Mouse (Mus musculus) megakaryocyte, adult 5-6 weeks (primary cell): Measurements from ENCODE around the gene Sf3b1. TPM values are rescaled to one million over a fixed set of nuclear protein-coding genes. Genes with fewer than 3 reads are reported as not detected.
"Not testable (repeated sequence)": the region's sequence is repeated elsewhere in the genome, so short reads cannot be mapped to it uniquely, and the experiment has no call there.

ENCODE experiments used
- ATAC-seq: 2 replicates; pipeline ENCODE4 v1.8.0; 2016; ENCODE audit warnings: mild to moderate bottlenecking, inconsistent platforms; ENCODE audit not compliant: poor library complexity, severe bottlenecking
- total RNA-seq, 2 experiments: library from RNA; stranded (forward) in 1 of 2; stranded (reverse) in 1 of 2; fragments of 153-499, 151-499 nt in 1 of 2; fragments of 221-1000, 200-1000 nt in 1 of 2; gene quantifications; 2 replicates each; pipeline versions ENCODE4 v1.2.3 to v1.2.4; 2015 to 2017

Gene Sf3b1
- total RNA-seq, 2 experiments from 2014 or later = 305 to 309 TPM

DNA sequence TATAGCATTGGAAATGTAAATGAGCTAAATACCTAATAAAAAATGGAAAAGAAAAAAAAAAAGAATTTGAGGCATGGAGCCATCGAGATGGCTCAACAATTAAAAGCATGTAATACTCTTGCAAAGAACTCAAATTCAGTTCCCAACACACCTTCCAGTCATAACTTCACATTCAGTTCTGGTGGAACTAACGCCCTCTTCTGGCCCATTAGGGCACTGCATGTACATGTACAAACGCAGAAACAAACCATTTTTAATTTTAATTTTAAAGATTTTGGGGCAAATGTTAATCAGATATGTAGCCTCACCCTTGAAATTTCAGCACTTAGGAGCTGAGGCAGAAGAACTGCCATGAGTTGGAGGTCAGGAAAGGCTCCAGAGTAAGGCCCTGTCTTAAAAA, 68.8 kb downstream of the Sf3b1 start:
- ATAC-seq = no peak

DNA sequence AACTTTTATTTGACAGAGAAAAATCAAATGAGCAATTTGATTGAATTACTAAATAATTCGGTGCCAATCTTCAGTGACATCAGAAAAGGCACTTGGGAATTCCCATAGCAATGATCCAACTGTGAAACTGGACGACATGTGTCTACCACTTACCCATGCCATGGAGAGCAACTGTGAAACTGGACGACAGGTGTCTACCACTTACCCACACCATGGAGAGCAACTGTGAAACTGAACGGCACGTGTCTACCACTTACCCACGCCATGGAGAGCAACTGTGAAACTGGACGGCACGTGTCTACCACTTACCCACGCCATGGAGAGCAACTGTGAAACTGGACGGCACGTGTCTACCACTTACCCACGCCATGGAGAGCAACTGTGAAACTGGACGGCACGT, 70.3 kb downstream of the Sf3b1 start:
- ATAC-seq = not testable (repeated sequence)

DNA sequence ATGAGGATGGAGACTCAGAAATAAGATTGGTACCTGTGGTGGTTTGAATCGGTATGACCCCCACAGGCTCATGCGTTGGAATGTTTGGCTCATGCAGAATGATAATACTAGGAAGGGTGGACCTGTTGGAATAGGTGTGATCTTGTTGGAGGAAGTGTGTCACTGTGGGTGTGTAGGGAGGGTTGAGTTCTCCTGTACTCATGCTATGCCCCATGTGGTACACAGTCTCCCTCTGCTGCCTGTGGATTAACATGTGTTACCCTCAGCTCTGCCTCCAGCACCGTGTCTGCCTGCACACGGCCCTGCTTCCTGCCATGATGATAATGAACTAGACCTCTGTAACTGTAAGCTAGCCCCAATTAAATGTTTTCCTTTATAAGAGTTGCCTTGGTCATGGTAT, 72.4 kb downstream of the Sf3b1 start:
- ATAC-seq = no peak

DNA sequence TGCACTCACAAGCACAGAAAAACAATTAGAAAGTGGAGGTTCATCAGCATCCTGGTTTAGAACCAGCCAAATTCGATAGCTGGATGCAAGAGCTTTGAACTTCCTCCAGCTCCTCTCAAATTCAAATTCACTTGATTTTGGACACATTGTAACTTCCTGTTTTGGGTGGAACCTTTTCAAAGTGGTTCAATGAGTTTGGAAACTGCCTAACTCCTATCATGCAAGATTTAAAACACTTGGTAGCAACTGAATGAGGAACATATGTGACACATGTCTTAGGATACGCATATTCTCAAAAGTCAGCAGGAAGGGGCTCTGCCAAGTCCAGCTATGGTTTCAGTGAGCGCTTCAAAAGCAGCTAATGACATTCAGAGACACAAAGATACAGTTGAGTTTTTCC, 82.6 kb downstream of the Sf3b1 start:
- peak; percentile 73 for ATAC-seq

DNA sequence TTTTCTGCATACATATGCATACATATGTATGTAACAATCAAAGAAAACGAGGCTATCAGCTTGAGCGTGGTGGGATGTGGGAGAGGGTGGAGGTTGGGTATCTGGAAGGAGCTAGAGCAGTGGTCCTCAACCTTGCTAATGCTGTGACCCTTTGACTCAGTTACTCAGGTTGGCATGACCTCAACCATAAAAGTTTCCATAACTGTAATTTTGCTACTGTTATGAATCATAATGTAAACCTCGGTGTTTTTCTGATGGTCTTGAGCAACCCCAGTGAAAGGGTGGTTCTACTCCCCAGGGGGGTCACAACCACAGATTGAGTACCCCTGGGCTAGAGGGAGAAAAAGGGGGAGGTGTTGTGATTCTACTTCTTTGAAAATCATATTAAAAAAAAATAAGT, 91.8 kb downstream of the Sf3b1 start:
- no peak for ATAC-seq

Other genes starting within 250 kb of the Sf3b1 start
- 205 and 209 TPM in 2 replicates for gene Ankrd44, start 101.1 kb downstream of the Sf3b1 start, total RNA-seq (2015)
- gene Ankrd44, start 101.1 kb downstream of the Sf3b1 start, total RNA-seq (2017) = 124 and 138 TPM in 2 replicates
- gene Coq10b, start 25.3 kb upstream of the Sf3b1 start, total RNA-seq (2015) = 28.5 and 28.6 TPM in 2 replicates
- gene Coq10b, start 25.3 kb upstream of the Sf3b1 start, total RNA-seq (2017) = 25.4 and 25.8 TPM in 2 replicates
- gene Hspe1, start 60.7 kb upstream of the Sf3b1 start, total RNA-seq (2015) = 119 TPM in 2 replicates
- gene Hspe1, start 60.7 kb upstream of the Sf3b1 start, total RNA-seq (2017) = 121 and 162 TPM in 2 replicates
- 56.6 and 68.6 TPM in 2 replicates for gene Hspd1, start 60.8 kb upstream of the Sf3b1 start, total RNA-seq (2015)
- gene Hspd1, start 60.8 kb upstream of the Sf3b1 start, total RNA-seq (2017) = 112 and 120 TPM in 2 replicates
- 58.9 and 68.5 TPM in 2 replicates for gene Mob4, start 103.8 kb upstream of the Sf3b1 start, total RNA-seq (2015)
- gene Mob4, start 103.8 kb upstream of the Sf3b1 start, total RNA-seq (2017) = 50.4 and 56.6 TPM in 2 replicates
- 0.73 and 2.2 TPM in 2 replicates for gene Rftn2, start 199.3 kb upstream of the Sf3b1 start, total RNA-seq (2015)
- 1.7 and 2.5 TPM in 2 replicates for gene Rftn2, start 199.3 kb upstream of the Sf3b1 start, total RNA-seq (2017)
- gene Mars2, start 209.7 kb upstream of the Sf3b1 start, total RNA-seq (2015) = 2.7 and 3.9 TPM in 2 replicates
- 3.7 and 4.1 TPM in 2 replicates for gene Mars2, start 209.7 kb upstream of the Sf3b1 start, total RNA-seq (2017)